8 mouse cellular contexts compared by ENCODE assay signal in genomic region chr12:86810725-86811444, GRCm38 (mm10).
DNase-seq lines count a peak whose midpoint lies in the region; ATAC-seq lines count a peak whose summit lies in the region.

No protein-coding gene starts in this region.

- no peaks in the 10 kb centered on the region for H3K36me3 ChIP-seq in embryonic facial prominence, embryonic 10.5 days (replicated peaks)
- no peaks in the 10 kb centered on the region for H3K36me3 ChIP-seq in hindbrain, embryonic 13.5 days
- H3K36me3 ChIP-seq in splenic B cell, adult 2 months (ENCODE audit: control insufficient read depth, insufficient read depth, low read length, poor library complexity, severe bottlenecking), result no peaks in the 10 kb centered on the region; the same call in 1 of the 2 replicates

- peaks cover 77% of the 10 kb centered on the region for H3K4me1 ChIP-seq in embryonic facial prominence, embryonic 10.5 days
- peaks cover 88% of the 10 kb centered on the region for H3K4me1 ChIP-seq in hindbrain, embryonic 13.5 days (replicated peaks)

- 61% methylated on average over 11 of the region's 11 CpGs for WGBS in embryonic facial prominence, embryonic 10.5 days
- WGBS in hindbrain, embryonic 13.5 days, result 60% methylated on average over 11 of the region's 11 CpGs

- ATAC-seq in hindbrain, embryonic 13.5 days (ENCODE audit: low FRiP score), result no peak

- H3K27ac ChIP-seq in embryonic facial prominence, embryonic 10.5 days (replicated peaks), result peak overlapping the region; percentile 75
- H3K27ac ChIP-seq in hindbrain, embryonic 13.5 days, result peak overlapping the region; percentile 80

- DNase-seq in adrenal gland, adult 8-10 months, result peak; percentile 82
- no peak for DNase-seq in adrenal gland, postnatal 25 days
- peak; percentile 24 for DNase-seq in A20 (ENCODE audit: low read depth, low spot score)
- peak; percentile 14 for DNase-seq in embryonic facial prominence, embryonic 10.5 days (ENCODE audit: low spot score)
- DNase-seq in lung, postnatal 14 days, result peak; percentile 46
- DNase-seq in splenic B cell, adult 2 months (ENCODE audit: low read depth, low spot score), result peak; percentile 78
- no peak for DNase-seq in embryo, embryonic 11 days

- H3K9me3 ChIP-seq in embryonic facial prominence, embryonic 10.5 days, result no peaks in the 10 kb centered on the region
- no peaks in the 10 kb centered on the region for H3K9me3 ChIP-seq in hindbrain, embryonic 13.5 days

- H3K27me3 ChIP-seq in embryonic facial prominence, embryonic 10.5 days (replicated peaks; ENCODE audit: low read depth, poor library complexity, severe bottlenecking), result peaks cover 8% of the 10 kb centered on the region; the same call in 1 of the 2 replicates
- no peaks in the 10 kb centered on the region for H3K27me3 ChIP-seq in hindbrain, embryonic 13.5 days
- no peaks in the 10 kb centered on the region for H3K27me3 ChIP-seq in splenic B cell, adult 2 months (ENCODE audit: control insufficient read depth, insufficient read depth, low read length, poor library complexity, severe bottlenecking)

- peak overlapping the region; percentile 35 for H3K9ac ChIP-seq in hindbrain, embryonic 13.5 days

- H3K4me3 ChIP-seq in embryonic facial prominence, embryonic 10.5 days, result no peak overlapping the region
- H3K4me3 ChIP-seq in hindbrain, embryonic 13.5 days, result no peak overlapping the region

- H3K4me2 ChIP-seq in hindbrain, embryonic 13.5 days, result no peak overlapping the region

Comparison
In these comparisons a context has a peak if more than half of its experiments do, and no peak if none do; other contexts are left out.
1. DNase-seq: peak in adrenal gland, adult 8-10 months (single experiment), A20 (single experiment), embryonic facial prominence, embryonic 10.5 days (single experiment), lung, postnatal 14 days (single experiment) and splenic B cell, adult 2 months (single experiment); none in adrenal gland, postnatal 25 days (single experiment) and embryo, embryonic 11 days (single experiment).